Mouse (Mus musculus) cerebellum, adult 18-20 months (tissue): ENCODE measurements around the gene Zgpat.

ENCODE experiments used
- DNase-seq, 2 experiments: peaks; one replicate each; pipeline ENCODE4 v3.0.0; 2021

Gene Zgpat

GRCm38 (mm10) chr2:181385885-181386284 lies 21.2 kb downstream of the Zgpat start:
- peak; percentile 84 to 88 for DNase-seq

GRCm38 (mm10) chr2:181386663-181387210 lies 22.0 kb downstream of the Zgpat start:
- no peak for DNase-seq

GRCm38 (mm10) chr2:181390136-181390870 lies 25.6 kb downstream of the Zgpat start:
- peak; percentile 69 to 78 for DNase-seq

GRCm38 (mm10) chr2:181391022-181391421 lies 26.3 kb downstream of the Zgpat start:
- no peak for DNase-seq

GRCm38 (mm10) chr2:181391541-181391940 lies 26.8 kb downstream of the Zgpat start:
- DNase-seq: no peak

GRCm38 (mm10) chr2:181392600-181393213 lies 28.0 kb downstream of the Zgpat start:
- peak; percentile 91 to 92 for DNase-seq

GRCm38 (mm10) chr2:181394086-181394485 lies 29.4 kb downstream of the Zgpat start:
- DNase-seq: no peak

- no peak for DNase-seq
Observed at GRCm38 (mm10) chr2:181397207-181397761, 32.6 kb downstream of the Zgpat start.

- DNase-seq: no peak
Observed at GRCm38 (mm10) chr2:181401497-181401896, 36.8 kb downstream of the Zgpat start.

- no peak for DNase-seq
Observed at GRCm38 (mm10) chr2:181403722-181404121, 39.0 kb downstream of the Zgpat start.

- no peak for DNase-seq
Observed at GRCm38 (mm10) chr2:181409643-181410042, 44.9 kb downstream of the Zgpat start.

- DNase-seq: peak; percentile 71 to 78
Observed at GRCm38 (mm10) chr2:181410760-181411473, 46.2 kb downstream of the Zgpat start.

- DNase-seq: no peak
Observed at GRCm38 (mm10) chr2:181413141-181413540, 48.4 kb downstream of the Zgpat start.

- peak; percentile 77 to 81 for DNase-seq
Observed at GRCm38 (mm10) chr2:181415945-181416344, 51.2 kb downstream of the Zgpat start.

- no peak for DNase-seq
Observed at GRCm38 (mm10) chr2:181419359-181419758, 54.6 kb downstream of the Zgpat start.

- DNase-seq: no peak
Observed at GRCm38 (mm10) chr2:181420426-181420825, 55.7 kb downstream of the Zgpat start.

- DNase-seq: no peak
Observed at GRCm38 (mm10) chr2:181420903-181421638, 56.3 kb downstream of the Zgpat start.

GRCm38 (mm10) chr2:181423834-181424233 lies 59.1 kb downstream of the Zgpat start:
- no peak for DNase-seq
